Mouse (Mus musculus) T-helper 1 cell (primary cell): ENCODE measurements around the gene Esam.

ENCODE experiments used
- in situ Hi-C: fragments of 300-600 bp; cut with MboI, MseI; formaldehyde crosslinking; loops from one replicate; pipeline ENCODE4 v1.15.1; 2025; ENCODE audit warnings: high pct_unique_total_duplicates

Gene Esam

DNA sequence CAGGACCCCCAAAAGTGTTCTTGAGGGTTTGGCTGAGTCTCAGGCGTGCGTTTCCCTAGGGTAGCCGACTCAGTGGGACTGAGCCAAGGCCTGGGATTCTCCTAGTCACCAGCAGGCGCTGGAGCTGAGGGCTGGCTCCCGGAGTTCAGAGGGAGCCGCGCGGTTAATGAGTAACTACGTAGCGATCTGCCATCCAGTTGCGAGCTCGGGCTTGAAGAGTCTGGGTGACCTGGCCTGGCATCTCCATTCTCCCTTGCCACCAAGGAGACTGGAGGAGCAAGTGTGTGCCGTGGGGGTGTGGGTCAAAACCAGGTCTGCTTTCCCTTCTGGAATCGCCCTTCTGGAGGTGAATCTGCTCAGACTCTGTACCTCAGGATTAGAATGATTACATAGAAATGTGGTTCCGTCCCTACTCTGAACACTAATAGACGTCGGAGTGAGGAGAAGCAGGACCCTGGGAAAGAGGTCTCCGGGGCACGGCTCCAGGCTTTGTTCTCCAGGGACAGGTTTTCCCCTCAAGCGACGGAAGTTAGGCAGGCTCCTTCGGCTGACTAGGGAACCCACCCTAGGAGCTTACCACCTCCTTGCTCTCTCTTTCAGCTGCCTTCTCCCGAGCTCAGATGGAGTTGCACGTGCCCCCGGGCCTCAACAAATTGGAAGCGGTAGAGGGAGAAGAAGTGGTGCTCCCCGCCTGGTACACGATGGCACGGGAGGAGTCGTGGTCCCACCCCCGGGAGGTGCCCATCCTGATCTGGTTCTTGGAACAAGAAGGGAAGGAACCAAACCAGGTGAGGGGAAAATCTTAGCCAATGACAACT is 3.2 kb downstream of the Esam start:
- in situ Hi-C loops, result no loop called here

DNA sequence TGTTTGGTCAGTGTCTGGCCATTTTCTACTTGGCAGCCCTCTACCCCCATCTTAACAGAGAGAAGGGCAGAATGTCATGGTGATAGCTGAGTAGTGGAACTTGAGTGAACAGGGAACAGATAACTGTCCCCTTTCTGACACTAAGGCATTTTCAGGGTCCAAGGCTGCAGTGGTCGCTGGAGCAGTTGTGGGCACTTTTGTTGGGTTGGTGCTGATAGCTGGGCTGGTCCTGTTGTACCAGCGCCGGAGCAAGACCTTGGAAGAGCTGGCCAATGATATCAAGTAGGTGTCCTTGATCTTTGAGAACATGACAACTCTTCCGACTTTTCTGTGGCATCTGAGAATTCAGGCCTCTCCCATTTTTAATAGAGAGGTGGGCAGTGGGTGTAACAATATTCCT is 9.0 kb downstream of the Esam start:
- in situ Hi-C loops, result loop anchor here (5.0 kb wide), 1 partner anchor 75 kb away; no protein-coding TSS in a partner anchor

DNA sequence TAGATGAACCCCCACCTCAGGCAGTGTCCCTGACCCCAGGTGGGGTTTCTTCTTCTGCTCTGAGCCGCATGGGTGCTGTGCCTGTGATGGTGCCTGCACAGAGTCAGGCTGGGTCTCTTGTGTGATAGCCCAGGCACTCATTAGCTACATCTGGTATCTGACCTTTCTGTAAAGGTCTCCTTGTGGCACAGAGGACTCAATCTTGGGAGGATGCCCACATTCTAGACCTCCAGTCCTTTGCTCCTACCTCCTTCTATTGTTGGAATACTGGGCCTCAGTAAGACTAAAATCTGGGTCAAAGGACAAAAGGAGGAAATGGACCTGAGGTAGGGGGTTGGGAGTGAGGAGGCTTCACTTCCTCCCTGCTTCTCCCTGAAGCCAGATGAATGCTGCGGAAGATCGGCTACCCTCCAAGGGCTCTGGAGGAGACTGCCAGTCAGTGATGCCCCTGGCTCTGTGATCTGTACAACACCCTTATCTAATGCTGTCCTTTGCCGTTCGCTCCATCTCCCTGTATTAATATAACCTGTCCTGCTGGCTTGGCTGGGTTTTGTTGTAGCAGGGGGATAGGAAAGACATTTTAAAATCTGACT is 9.9 kb downstream of the Esam start:
- in situ Hi-C loops, result loop anchor here (5.0 kb wide), 1 partner anchor 75 kb away; no protein-coding TSS in a partner anchor

DNA sequence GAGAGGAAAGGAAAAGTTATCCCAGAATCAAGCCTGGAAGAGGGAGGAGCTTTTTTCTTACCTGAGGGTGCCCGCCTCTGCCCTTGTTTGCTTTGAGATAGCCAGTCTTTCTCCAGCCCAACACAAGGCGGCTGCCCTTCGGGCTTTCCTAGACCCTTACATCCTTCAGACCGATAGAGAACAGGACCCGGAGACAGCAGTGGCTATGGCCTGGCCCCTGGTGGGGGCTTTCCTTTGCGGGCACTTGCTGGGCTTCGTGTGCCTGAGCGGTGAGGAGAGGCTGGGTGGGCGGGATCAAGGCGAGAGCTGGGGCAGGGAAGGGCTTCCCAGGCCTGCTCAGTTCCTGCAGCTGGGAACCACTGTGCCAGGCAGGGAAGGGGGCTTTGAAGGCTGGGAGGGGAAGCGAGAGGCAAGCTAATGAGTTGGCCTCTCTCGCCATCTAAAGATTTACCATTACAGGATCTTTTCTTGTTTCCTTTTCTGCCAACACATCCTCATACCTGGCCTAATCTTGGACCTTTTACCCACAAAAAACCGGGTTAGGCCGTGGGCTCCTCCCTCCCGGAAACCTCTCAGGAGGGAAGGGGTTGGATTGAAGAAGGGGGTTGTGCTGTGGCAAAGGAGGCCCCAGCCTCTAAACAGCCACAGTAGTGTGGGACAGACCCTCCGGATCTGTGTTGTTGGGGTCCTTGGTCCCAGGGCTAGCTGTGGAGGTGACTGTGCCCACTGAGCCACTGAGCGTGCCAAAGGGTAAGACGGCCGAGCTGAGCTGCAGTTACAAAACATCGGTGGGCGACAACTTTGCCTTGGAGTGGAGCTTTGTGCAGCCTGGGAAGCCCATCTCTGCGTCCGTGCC is 11.5 kb downstream of the Esam start, which contains the start of gene Vsig2:
Gene Vsig2, plus strand, starts transcription at position 86 of the 856 bp plus-strand sequence.
- in situ Hi-C loops, result loop anchor here (5.0 kb wide), 1 partner anchor 77 kb away; no protein-coding TSS in a partner anchor

DNA sequence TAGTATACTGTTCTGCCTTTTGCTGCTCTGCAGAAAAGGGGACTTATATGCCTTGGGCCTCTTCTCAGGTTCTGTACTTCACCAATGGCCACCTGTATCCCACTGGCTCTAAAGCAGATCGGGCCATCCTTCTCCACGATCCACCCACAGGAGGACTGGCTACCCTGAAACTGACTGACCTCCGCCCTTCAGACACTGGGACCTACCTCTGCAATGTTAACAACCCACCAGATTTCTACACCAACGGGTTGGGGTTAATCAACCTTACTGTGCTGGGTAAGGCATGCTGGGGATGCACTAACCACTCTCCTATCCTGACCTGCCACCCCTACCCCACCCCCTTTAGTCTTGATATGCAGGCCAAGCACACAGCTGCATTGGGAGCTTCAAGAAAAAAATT is 12.3 kb downstream of the Esam start:
- in situ Hi-C loops, result no loop called here

DNA sequence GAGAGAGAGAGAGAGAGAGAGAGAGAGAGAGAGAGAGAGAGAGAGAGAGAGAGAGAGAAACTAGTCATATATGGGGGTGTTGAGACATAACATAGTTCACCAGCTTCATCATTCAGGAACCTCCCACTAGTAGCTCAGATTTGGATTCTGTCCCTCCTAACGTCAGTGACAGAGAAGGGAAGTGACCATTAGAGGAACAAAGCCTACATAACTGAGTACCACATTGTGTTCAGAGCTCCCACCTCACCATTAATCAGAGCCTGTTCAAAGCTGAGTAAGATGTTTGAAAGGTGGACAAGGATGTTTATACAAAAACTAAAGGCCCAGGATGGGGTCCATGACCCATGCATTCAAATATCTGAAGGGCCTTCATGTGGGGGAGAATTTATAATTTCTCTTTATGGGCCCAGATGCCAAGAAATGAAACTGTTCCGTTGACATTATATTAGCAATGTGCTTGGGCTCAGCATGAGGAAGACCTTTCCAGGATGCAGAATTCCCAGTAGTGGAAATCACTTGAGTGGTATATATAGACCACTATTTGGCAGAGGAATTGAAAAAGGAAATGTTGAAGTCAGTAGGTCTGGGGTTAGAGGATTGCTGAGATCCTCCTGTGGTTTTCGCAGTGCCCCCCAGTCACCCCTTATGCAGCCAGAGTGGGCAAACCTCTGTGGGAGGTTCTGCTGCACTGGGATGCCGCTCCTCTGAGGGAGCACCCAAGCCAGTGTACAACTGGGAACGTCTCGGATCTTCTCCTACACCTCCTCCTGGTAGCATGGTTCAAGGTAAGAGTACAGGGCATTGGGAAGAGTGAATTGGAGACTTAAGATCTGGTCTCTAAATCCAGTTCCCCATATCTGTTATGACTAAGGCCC is 13.1 kb downstream of the Esam start:
- in situ Hi-C loops, result no loop called here

DNA sequence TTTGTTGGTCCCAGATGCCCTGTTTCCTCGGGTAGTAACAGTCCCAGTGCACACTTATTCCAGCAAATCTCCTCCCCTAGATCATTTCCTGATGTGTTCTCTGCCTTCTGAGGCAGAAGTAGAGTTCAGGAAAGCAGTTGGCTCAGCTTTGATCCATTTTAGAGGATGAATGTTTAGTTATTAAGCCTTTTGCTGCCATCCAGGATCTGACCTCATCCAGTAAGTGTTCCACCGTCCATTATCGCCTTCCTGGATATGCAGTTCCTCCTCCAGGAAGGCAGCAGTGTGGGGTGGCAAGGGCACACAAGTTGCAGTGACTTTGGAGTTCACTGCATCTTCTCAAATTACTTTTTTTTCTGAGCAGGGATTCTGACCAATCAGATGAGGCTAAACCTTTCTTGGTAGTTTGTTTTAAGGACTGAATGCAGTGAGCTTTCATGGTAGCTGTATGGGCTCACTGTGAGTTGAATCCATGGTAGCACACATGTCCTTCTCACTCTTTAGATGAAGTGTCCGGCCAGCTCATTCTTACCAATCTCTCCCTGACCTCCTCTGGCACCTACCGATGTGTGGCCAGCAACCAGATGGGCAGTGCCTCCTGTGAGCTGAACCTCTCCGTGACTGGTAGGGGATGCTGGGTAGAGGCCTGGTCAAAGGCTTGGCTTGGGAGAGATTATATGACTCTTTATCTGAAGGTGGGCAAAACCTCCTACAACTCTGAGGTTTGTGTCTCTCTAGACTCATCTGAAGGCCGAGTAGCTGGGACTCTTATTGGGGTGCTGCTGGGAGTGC is 14.2 kb downstream of the Esam start:
- in situ Hi-C loops, result no loop called here

DNA sequence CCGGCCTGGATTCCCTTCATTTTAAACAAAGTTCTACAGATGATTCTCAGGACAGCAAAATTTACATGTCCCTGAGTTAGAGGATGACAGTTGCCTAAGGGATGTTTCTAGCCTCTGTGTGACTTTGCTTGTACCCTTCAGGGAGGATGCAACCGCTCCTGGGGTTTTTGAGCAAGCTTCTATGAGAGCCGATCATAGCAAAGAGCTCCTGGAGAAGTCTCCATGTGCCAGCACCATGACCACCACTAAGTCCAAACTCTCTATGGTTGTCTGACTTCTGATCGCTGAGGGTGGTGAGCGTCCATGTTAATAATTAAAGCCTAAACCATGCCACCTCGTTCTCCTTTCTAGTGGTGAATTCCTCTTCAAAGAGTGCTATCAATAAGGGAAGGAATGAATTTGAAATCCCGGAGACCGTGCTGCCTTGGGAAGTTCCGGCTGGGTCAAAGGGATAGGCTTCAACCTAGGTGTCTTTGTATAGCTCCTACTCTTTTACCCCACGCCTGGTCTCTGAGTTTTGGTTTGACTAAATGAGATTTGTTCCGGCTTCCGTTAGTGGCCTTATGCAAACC is 16.1 kb downstream of the Esam start:
- in situ Hi-C loops, result no loop called here

DNA sequence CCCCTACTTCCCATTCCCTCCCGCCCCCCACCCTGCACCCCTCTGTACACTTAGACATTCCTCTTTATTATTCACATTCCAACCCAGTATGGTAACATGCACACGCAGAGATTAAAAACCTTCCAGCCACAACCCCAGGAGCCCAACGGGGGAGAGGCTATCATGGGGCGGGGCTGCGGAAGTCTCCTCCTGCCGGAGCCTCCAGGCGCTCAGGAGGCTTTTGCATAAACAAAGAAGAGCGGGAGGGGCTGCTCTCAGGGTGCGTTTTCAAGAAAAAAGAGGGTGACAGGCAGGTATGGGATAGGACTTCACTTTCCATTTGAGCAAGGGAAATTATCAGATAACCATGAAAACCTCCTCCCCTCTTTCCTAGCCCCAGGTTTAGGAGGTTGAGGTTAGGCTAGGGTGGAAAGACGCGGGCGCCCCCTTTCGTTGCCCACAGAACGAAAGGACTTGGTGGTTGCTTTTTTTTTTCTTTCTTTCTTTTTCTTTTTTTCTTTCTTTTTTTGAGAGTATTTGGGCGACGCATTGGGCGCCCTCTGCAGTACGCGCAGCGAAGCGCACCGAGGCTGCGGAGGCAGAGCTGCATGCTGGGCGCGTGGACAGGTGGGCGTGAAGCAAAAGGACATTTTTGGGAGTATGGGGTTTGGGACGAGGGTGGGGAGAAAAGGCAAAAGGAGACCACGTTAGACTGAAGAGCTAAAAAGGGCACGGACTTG is 16.7 kb downstream of the Esam start:
- in situ Hi-C loops, result no loop called here

DNA sequence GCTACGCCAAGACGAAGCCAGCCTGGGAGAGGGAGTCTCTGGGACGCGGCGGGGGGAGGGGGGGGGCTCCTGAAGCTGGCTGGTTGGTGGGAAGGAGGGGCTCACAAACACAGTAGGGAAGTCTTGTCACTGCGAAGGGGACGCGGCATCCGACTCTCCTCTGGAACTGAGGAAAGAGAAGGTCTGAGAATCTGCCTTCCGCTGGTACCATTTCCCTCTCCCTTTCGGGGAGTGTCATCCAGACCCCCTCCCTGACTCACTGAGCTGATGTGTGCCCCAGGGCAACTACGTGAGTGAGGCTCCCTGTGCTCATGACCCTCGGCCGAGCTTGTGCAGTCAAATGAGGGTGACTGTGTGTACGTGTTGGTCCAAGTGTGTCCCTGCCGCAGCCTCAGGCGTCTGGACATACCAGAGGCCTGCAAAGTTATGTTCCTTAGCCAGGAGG is 17.3 kb downstream of the Esam start:
- in situ Hi-C loops, result no loop called here

DNA sequence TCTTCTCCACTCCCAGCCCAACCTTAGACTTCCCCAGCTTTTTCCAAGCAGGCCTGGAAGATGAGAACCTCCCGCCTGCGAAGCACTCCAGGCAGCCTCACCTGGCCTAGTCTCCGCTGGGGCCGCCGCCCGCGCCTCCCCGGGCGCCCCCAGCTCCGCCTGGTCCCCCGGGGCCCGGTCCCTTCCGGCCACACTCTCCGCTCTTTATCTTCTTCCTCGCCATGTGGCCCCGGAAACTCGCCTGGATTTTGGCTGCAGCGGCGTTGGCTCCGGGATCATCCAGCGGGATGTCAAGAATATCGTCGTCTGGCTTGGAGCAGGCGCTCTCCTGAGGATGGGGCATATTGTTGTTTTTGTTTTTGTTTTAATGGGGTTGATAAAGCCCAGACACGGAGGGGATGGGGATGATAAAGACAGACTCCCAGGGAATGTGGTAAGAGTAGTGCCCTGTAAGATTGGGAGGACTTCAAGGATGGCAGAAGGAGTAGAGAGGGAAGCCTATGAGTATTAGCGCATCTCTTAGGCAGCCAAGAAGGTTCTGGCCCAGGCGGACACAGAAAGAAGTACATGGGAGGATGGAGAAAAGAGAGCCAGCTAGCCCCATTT is 18.1 kb downstream of the Esam start:
- in situ Hi-C loops, result no loop called here

DNA sequence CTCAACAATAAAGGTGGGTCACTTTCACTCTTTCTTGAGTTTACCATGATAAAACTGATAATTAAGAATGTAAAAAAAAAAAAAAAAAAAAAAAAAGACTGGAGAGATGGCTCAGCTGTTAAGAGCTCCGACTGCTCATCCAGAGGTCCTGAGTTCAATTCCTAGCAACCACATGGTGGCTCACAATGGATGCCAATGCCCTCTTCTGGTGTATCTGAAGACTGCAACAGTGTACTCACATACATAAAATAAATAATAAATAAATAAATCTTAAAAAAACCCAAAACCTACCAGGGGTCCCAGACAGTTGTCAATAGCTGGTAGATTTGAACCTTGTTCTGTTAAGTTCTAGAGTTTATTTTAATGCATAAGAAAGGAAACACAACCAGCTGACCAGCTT is 19.0 kb downstream of the Esam start:
- in situ Hi-C loops, result no loop called here

DNA sequence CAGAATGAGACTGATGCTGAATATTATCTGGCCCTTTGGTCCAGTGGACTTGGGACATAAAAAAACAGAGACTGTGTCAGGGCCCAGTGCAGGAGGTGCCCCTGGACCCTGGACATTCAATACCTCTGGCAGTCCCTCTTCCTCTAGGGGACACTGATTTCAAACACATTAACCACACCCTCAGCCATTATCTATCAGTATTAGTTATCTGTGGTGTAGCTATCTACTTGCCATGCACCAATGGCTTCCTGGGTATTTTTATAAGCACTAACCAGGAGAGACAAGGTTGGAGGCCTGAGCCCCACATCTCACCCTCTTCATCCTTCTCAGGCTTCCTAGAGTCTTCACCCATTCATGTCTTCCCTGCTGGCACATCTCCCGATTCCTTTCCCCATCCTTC is 22.6 kb downstream of the Esam start:
- in situ Hi-C loops, result no loop called here

DNA sequence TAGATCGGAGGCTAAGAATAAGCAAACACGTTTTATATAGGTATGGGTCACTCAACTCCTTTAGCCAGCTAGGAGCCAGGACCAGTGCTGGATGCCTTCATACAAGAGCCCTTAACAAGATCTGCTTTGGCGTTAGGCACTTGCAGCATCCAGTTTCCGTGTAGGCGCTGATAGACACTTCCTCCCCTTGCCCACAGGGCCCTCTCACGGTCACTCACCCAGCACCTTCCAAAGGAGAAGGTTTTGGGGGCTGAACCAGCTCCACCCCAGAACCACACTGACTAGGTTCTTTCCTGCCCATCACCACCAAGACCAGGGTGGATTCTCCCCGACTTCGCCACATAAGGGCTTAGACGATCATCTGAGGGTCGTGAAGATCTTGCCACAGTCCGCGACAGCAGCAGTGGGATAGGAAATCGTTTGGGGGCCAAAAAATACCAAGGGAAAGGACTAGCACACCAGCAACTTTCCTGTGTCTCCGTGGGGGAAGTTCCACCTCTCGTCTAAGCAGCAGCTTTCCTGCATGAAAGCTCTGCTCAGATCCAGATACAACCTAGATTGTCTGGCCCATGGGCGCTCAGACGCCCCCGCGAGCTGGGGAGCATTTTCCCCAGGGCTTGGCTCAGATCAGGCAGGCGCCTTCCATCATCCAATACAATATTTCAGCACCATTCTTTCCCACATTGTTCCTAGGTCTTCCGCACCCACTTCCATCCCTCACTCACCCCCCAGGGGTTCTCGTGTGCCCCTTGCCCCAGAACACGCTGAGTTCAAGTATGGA is 24.1 kb downstream of the Esam start:
- in situ Hi-C loops, result no loop called here

DNA sequence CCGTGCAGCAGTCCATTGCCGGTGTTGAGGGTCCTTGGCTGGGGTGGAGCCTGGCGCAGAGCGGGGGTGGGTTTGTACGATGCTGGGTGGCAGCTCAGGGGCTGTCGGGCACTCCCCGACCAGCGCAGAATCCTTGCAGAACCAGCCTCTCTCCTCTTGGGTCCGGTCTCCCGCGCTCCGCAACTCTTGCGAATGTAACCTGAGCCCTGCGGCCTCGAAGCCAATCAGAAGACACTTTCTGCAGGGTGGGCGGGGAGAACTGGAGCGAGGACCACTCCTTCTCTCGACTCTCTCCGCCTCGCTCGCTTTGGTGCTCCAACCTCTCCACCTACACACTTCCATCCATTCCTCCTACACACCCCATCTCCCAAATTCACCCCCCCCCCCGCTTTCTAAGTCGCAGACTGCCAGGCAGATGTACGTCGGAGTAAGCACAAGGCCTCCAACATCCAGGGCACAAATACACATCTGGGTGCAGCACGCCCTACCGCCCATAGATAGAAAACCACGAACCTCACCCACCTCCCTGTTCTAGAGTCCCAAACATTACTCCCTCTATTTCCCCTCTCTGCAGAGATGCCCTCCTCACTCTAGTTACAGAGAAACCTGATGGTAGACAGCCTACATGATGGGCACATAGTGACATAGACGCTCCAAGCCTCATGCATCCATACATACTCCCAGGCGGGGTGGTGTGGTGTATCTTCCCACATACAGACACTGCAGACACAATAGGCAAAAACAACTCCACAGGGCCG is 24.8 kb downstream of the Esam start, which contains the start of gene Nrgn:
Gene Nrgn, minus strand, starts transcription at position 369 of the 758 bp plus-strand sequence.
- in situ Hi-C loops, result no loop called here

DNA sequence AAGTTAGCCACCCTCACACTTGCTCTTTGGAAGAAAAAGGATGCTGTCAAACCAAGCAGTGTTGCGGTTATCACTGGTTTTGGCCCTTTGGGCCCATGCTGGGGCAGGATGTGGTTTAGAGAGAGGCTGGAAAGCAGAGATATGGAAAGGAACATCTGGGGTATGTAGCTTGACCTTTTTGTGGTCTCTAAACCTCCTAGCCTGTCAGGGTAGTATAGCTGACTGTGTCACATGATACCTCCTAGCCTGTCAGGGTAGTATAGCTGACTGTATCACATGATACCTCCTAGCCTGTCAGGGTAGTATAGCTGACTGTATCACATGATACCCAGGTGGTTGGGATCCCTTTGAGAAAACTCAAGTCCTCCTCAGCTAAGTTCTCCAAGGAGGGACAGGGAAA is 26.4 kb downstream of the Esam start:
- in situ Hi-C loops, result no loop called here
